Mouse (Mus musculus) hindbrain, postnatal 0 days (tissue): ENCODE results near the gene Sell. TPM values are rescaled to one million over a fixed set of nuclear protein-coding genes. Genes with fewer than 3 reads are reported as not detected.
"Not testable (repeated sequence)": the region's sequence is repeated elsewhere in the genome, so short reads cannot be mapped to it uniquely, and the experiment has no call there.

ENCODE experiments used
- ATAC-seq: fragments of 200-750 bp; cut with Nextera tagmentation; 2 replicates; pipeline ENCODE4 v1.8.0; 2017; ENCODE audit warnings: mild to moderate bottlenecking, moderate TSS enrichment, moderate library complexity
- DNase-seq: peaks from one replicate; pipeline ENCODE4 v3.0.0-alpha.2; 2015; ENCODE audit warnings: low spot score
- H3K27ac ChIP-seq: fragments of 300-500 bp; sonication (generic); 2 replicates; pipeline ENCODE4 v1.5.1; 2014; ENCODE audit warnings: mild to moderate bottlenecking
- H3K27me3 ChIP-seq: fragments of 300-500 bp; sonication (generic); 2 replicates; pipeline ENCODE4 v1.6.1; 2014; ENCODE audit warnings: low read length, mixed read lengths; ENCODE audit not compliant: insufficient read depth
- H3K36me3 ChIP-seq: fragments of 300-500 bp; sonication (generic); 2 replicates; pipeline ENCODE4 v1.6.1; 2014; ENCODE audit warnings: low read length, mixed read lengths; ENCODE audit not compliant: insufficient read depth
- H3K4me1 ChIP-seq: fragments of 300-500 bp; sonication (generic); 2 replicates; pipeline ENCODE4 v1.6.1; 2014; ENCODE audit warnings: antibody characterized with exemption, low read length, mixed read lengths; ENCODE audit not compliant: insufficient read depth
- H3K4me2 ChIP-seq: fragments of 300-500 bp; sonication (generic); 2 replicates; pipeline ENCODE4 v1.6.1; 2014; ENCODE audit warnings: low read depth, mild to moderate bottlenecking, low read length, moderate library complexity, mixed read lengths
- H3K4me3 ChIP-seq: fragments of 300-500 bp; sonication (generic); 2 replicates; pipeline ENCODE4 v1.5.1; 2014; ENCODE audit warnings: low read length
- H3K9ac ChIP-seq: fragments of 300-500 bp; sonication (generic); replicated peaks from 2 replicates; pipeline ENCODE4 v1.6.1; 2014; ENCODE audit warnings: mild to moderate bottlenecking, low read length, moderate library complexity, mixed read lengths
- H3K9me3 ChIP-seq: fragments of 300-500 bp; sonication (generic); 2 replicates; pipeline ENCODE4 v1.6.1; 2016; ENCODE audit warnings: low read length, mixed read lengths
- CTCF ChIP-seq: IDR thresholded peaks from 2 replicates; pipeline ENCODE4 v1.5.1; 2016; ENCODE audit warnings: antibody characterized with exemption, control low read depth, low read depth
- WGBS: fragments of 180-500 bp; shearing (Covaris S2); extraction: QIAGEN DNeasy Blood & Tissue Kit; methylation state at CpG from one replicate; pipeline ENCODE4 v1.1.7; 2014; 5-methylcytosine and 5-hydroxymethylcytosine counted together
- polyA plus RNA-seq: library from polyadenylated mRNA; unstranded; fragments of >200 nt; fragmentation: Nextera tagmentation; extraction: Ambion mirVana; gene quantifications from 2 replicates; pipeline ENCODE4 v1.2.1, GENCODE M21; 2015
- total RNA-seq: library from RNA; depleted of rRNA; stranded (reverse); fragments of >200 nt; gene quantifications from 2 replicates; pipeline ENCODE4 v1.2.3, GENCODE M21; 2014; rRNA removed

Sell gene
- 0.05 and 0.58 TPM in 2 replicates for total RNA-seq
- 0.13 TPM in 1 of 2 replicates, not detected in the other for polyA plus RNA-seq

DNA sequence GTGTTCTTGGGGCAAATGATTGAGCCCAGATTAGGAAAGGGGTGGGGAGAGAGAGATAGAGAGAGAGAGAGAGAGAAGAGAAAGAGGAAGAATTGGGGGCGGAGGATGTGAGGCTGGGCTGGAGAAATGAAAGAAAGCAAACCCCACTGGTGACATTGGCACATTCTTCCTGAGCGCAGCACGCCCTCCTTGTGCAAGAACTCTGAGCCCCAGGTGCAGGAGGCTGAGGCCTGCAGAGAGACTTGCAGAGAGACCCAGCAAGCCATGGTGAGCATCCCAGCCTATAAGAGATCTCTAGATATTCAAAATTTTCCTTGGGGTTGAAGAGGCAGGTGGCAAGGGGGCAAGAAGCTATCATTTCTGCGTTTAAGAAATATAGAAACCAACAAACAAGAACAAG lies at the start of gene Sell:
Sell (plus strand) TSS at position 58 of the 400 bp plus-strand sequence.
- DNase-seq (no peak), ATAC-seq (no peak)
- no peak within 1 kb of the TSS for H3K4me3 ChIP-seq
- H3K36me3 ChIP-seq: no peaks in the 10 kb centered on the region
- no peaks in the 10 kb centered on the region for H3K4me1 ChIP-seq
- no peak within 1 kb of the TSS for H3K9ac ChIP-seq
- no peaks in the 10 kb centered on the region for H3K27me3 ChIP-seq
- H3K27ac ChIP-seq: no peak within 1 kb of the TSS
- TF ChIP-seq CTCF: no peak
- no peak within 1 kb of the TSS for H3K4me2 ChIP-seq
- 78% methylated on average over 4 of the region's 4 CpGs for WGBS
- no peaks in the 10 kb centered on the region for H3K9me3 ChIP-seq

DNA sequence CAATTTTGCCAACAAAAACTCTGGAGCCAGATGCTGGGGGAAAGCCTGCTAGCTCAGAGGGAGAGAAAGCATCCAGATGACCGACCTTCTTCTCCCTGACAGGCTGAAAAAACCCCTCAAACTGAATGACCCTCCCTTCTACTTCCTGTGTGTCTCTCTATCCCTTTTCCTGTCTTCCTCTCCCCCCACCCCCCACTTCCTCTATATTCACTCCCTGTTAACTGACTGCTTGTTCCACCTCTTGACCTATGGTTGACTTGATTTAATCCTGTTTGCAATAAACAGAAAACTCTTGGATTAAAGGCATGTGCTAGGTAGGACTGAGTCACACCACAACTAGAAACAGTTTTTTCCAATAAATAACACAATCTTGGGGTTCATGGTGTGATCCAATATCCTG lies 47.2 kb upstream of the Sell start:
- Histone ChIP-seq H3K9me3 (no peaks in the 10 kb centered on the region), H3K27me3 (no peaks in the 10 kb centered on the region), H3K9ac (no peak overlapping the region), H3K4me2 (no peak overlapping the region), H3K4me1 (no peaks in the 10 kb centered on the region), H3K27ac (no peak overlapping the region), H3K36me3 (no peaks in the 10 kb centered on the region), H3K4me3 (no peak overlapping the region)
- ATAC-seq: no peak
- TF ChIP-seq CTCF: no peak
- DNase-seq: no peak
- WGBS: 85% methylated on average over 1 of the region's 1 CpGs

DNA sequence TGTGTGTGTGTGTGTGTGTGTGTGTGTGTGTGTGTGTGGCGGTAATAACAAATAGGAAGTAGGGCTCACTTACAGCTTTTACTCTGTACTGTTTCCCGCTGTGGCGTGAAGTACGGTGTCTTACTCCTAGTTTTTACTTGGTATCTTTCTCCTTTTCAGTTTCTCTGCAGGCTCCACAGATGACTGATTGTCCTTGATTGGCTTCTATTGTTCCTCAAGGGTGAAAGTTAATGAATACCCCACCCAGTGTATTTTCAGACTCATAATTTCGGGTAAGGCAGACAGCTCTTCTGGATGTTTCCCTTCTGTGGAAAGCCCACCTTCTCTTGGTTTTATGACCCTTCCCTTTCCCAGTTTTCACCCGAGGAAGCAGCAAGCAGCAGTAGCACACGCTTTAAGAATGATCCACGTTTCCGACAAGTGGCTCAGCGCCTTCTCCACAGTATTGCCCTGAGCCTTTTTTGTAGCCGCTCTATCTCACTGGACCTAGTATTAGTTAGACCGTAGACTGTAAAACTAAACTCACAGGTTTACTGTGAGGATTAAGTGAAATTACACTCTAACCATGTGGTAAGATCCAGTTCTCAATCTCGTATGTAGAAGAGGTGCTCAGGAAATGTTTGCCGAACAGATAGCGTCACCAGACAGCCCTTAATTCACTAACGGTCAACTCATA lies 43.4 kb upstream of the Sell start:
- Histone ChIP-seq H3K4me2 (no peak overlapping the region), H3K27me3 (no peaks in the 10 kb centered on the region), H3K36me3 (no peaks in the 10 kb centered on the region), H3K9ac (no peak overlapping the region), H3K9me3 (no peaks in the 10 kb centered on the region), H3K27ac (no peak overlapping the region), H3K4me3 (no peak overlapping the region), H3K4me1 (no peaks in the 10 kb centered on the region)
- no peak for TF ChIP-seq CTCF
- DNase-seq (no peak), ATAC-seq (no peak)
- WGBS: 80% methylated on average over 16 of the region's 16 CpGs

DNA sequence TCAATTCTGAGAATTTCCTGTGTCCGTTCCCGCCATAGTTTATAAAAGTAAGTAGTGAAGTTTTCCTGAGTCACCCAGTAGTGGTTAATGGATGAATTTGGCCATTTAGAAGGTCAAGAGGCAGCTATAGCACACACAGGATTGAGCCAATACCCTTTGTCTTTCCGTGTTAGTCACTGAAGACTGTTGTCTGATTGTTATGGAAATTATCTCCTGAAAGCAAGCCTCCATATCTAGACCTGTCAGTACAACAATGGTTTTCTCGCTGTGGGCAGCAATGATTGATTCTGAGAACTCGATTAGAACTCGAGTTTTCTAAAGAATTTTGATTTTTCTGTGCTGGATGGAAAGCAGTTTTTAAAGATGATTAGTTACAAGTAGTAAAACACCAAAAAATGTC lies 42.0 kb upstream of the Sell start:
- Histone ChIP-seq H3K9me3 (no peaks in the 10 kb centered on the region), H3K27ac (no peak overlapping the region), H3K9ac (no peak overlapping the region), H3K4me3 (no peak overlapping the region), H3K36me3 (no peaks in the 10 kb centered on the region), H3K27me3 (no peaks in the 10 kb centered on the region), H3K4me1 (no peaks in the 10 kb centered on the region), H3K4me2 (no peak overlapping the region)
- DNase-seq (no peak), ATAC-seq (no peak)
- WGBS: 21% methylated on average over 6 of the region's 6 CpGs
- TF ChIP-seq CTCF: no peak

DNA sequence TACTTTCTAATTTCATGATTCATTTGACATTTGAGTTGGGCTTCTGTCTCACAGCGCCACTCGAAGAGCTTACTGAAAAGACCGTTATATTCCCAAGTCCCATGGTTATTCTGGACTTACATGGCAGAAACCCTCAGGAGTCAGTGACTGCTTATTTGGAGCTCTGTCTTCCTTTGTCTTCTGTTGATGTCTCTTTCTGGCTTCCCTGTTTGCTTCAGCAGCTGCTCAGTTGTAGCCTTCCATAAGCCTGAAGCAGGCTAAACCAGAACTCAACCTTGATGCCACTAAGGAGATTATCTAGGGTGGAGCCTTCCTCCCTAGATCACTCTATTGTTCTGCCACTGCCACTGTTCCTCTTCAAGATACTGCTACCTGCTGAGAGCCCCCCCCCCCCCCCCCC lies 41.0 kb upstream of the Sell start:
- H3K4me1 ChIP-seq, H3K4me2 ChIP-seq, H3K9me3 ChIP-seq, H3K36me3 ChIP-seq, H3K27ac ChIP-seq, H3K9ac ChIP-seq, ATAC-seq, DNase-seq, H3K27me3 ChIP-seq, H3K4me3 ChIP-seq: not testable (repeated sequence)
- WGBS: 86% methylated on average over 3 of the region's 3 CpGs

DNA sequence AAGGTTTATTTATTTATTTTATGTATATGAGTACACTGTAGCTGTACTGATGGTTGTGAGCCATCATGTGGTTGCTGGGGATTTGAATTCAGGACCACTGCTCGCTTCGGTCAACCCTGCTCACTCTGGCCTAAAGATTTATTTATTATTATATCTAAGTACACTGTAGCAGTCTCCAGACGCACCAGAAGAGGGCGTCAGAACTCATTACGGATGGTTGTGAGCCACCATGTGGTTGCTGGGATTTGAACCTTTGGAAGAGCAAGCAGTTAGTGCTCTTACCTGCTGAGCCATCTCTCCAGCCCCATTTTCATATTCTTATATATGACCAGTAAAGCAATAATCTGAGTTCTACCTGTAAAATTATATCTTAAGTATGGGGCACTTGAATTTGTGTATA lies 39.7 kb upstream of the Sell start:
- H3K27me3 ChIP-seq, H3K4me3 ChIP-seq, H3K4me1 ChIP-seq, H3K9ac ChIP-seq, H3K36me3 ChIP-seq, H3K4me2 ChIP-seq, ATAC-seq, H3K9me3 ChIP-seq, DNase-seq, H3K27ac ChIP-seq: not testable (repeated sequence)
- 85% methylated on average over 5 of the region's 5 CpGs for WGBS

DNA sequence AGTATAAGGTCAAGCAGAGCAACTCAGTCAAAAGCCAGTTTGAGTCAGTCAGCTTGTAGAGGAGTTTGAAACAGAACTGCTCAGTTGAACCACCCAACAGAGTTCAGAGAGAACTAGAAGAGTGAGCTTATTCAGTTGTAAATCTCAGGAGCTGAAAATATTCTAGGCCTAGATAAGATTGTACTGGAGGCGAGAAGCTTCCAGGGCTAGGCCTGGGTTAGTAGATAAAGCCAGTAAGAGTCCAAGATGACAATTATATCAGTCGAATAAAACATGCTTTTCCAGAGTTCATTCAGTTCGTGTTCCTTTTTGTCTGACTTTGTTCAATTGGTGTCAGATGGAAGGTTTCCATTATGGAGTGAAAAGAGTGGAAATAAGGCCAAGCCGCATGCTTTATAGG lies 36.1 kb upstream of the Sell start:
- Histone ChIP-seq H3K27me3 (no peaks in the 10 kb centered on the region), H3K9me3 (no peaks in the 10 kb centered on the region), H3K9ac (no peak overlapping the region), H3K36me3 (no peaks in the 10 kb centered on the region), H3K27ac (no peak overlapping the region), H3K4me1 (no peaks in the 10 kb centered on the region), H3K4me3 (no peak overlapping the region), H3K4me2 (no peak overlapping the region)
- 87% methylated on average over 4 of the region's 4 CpGs for WGBS
- ATAC-seq (no peak), DNase-seq (no peak)
- TF ChIP-seq CTCF: no peak
